Mouse (Mus musculus): Measurements from ENCODE around the gene Nit2. TPM values are rescaled to one million over a fixed set of nuclear protein-coding genes. Genes with fewer than 3 reads are reported as not detected.
"Not testable (repeated sequence)": the region's sequence is repeated elsewhere in the genome, so short reads cannot be mapped to it uniquely, and the experiment has no call there.

Gene Nit2
- polyA plus RNA-seq, 1 experiment from 2014 or later: 76.3 TPM

DNA sequence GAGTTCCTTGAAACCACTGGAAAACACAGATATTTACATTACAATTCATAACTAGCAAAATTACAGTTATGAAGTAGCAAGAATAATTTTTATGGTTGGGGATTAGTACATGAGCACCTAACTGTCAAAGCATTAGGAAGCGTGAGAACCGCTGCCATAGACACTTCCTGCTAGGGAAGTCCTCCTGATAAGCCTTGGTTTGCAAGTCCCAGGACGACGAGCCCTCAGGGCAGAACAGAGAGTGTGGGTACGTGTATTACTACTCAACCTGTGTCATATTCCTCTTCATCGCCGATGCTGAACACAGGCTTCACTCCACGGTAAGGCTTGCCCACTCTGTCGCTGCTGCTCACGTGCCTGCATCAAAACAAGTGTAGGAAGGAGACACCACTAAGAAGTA is 10.5 kb upstream of the Nit2 start:
- ATAC-seq (ENCODE audit: insufficient read depth, low FRiP score, low read depth): no peak
- 86% methylated on average over 10 of the region's 10 CpGs for whole genome bisulfite sequencing

DNA sequence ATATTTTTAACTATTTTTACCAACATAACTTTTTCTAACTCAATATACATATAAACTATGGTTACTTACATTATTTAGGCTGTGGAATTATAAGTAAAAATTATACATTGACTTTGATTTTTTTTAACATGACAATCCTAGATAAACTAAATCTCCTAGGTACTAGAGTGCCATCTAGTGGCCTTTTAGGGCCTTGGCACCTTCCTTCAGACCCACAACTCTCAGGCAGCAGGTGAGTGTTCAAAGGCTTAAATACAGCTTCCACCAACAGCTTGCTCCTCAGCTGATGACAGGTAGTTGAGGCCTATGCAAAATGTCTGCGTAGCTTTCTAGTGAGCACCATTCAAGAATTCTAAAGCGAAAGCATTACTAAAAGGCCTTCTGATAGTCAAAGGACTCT is 10.1 kb upstream of the Nit2 start:
- WGBS: 70% methylated on average over 2 of the region's 2 CpGs
- no peak overlapping the region for H3K4me2 ChIP-seq
- peaks cover 11% of the 10 kb centered on the region for H3K36me3 ChIP-seq
- no peak for ATAC-seq (ENCODE audit: insufficient read depth, low FRiP score, low read depth)
- H3K27ac ChIP-seq: no peak overlapping the region
- H3K27me3 ChIP-seq (replicated peaks): no peaks in the 10 kb centered on the region
- H3K4me3 ChIP-seq (replicated peaks): no peak overlapping the region
- no peak overlapping the region for H3K9ac ChIP-seq
- H3K4me1 ChIP-seq: no peaks in the 10 kb centered on the region
- H3K9me3 ChIP-seq: no peaks in the 10 kb centered on the region

More for the DNA sequence above, 10.5 kb upstream of the Nit2 start:
- no peak overlapping the region for H3K9ac ChIP-seq
- no peak overlapping the region for H3K27ac ChIP-seq
- no peaks in the 10 kb centered on the region for H3K4me1 ChIP-seq
- H3K9me3 ChIP-seq: no peaks in the 10 kb centered on the region
- H3K27me3 ChIP-seq (replicated peaks): no peaks in the 10 kb centered on the region
- no peak overlapping the region for H3K4me2 ChIP-seq
- no peak overlapping the region for H3K4me3 ChIP-seq (replicated peaks)
- peaks cover 12% of the 10 kb centered on the region for H3K36me3 ChIP-seq

DNA sequence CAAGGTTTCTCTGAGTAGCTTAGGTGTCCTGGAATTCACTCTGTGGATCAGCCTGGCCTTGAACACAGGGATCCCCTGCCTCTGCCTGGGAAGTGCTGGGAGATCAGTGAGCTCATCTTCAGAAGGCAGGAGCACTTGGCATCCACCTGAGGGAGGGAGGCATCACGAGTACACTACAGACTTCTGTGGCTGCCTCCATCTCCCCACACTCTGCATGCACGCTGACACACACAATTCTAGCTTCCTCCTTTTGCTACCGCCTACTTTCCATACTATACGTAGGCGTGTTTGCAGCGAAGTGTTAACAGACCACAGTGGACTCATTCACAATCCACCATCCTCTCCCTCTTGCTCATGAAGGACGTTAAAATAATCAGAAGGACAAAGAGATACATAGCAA is 9.1 kb upstream of the Nit2 start:
- H3K4me3 ChIP-seq (replicated peaks): no peak overlapping the region
- no peaks in the 10 kb centered on the region for H3K9me3 ChIP-seq
- H3K4me1 ChIP-seq: no peaks in the 10 kb centered on the region
- H3K36me3 ChIP-seq: peaks cover 11% of the 10 kb centered on the region
- H3K27me3 ChIP-seq (replicated peaks): no peaks in the 10 kb centered on the region
- H3K9ac ChIP-seq: no peak overlapping the region
- H3K27ac ChIP-seq: no peak overlapping the region
- 82% methylated on average over 7 of the region's 7 CpGs for WGBS
- no peak for ATAC-seq (ENCODE audit: insufficient read depth, low FRiP score, low read depth)
- H3K4me2 ChIP-seq: no peak overlapping the region

DNA sequence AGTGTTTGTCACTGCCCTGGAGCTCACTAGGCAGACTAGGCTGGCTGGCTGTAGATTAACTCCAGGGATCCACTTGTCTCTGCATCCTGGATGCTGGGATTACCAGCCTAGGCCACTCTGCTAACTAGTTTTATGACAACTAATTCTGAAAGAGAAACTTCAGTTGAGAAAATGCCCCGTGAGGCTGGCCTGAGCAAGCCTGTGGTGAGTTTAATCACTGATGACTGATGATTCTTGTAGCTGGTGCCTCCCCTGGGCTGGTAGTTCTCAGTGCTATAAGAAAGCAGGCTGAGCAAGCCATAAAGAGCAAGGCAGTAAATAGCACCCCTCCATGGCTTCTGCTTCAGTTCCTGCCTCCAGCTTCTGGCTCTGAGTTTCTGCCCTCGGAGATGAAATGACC is 8.6 kb upstream of the Nit2 start:
- no peaks in the 10 kb centered on the region for H3K9me3 ChIP-seq
- no peak overlapping the region for H3K4me2 ChIP-seq
- H3K4me3 ChIP-seq (replicated peaks): no peak overlapping the region
- no peaks in the 10 kb centered on the region for H3K27me3 ChIP-seq (replicated peaks)
- WGBS: 78% methylated on average over 2 of the region's 2 CpGs
- H3K27ac ChIP-seq: no peak overlapping the region
- H3K36me3 ChIP-seq: peaks cover 11% of the 10 kb centered on the region
- ATAC-seq (ENCODE audit: insufficient read depth, low FRiP score, low read depth): no peak
- H3K9ac ChIP-seq: no peak overlapping the region
- no peaks in the 10 kb centered on the region for H3K4me1 ChIP-seq

DNA sequence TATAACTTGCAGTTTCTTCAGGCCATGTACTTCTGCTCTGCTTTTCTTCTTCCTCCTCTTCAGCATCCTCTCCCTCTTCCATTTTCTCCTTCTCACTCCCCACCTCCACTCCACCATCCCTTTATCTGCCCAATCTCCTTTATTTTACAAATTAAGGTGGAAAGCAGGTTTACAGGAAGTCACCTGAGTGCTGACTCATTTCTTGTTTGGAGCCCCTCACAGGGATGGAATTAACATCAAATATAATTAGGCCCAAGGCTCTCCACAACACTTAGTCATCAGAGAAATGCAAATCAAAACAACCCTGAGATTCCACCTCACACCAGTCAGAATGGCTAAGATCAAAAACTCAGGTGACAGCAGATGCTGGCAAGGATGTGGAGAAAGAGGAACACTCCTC is 7.3 kb upstream of the Nit2 start:
- not testable (repeated sequence) for H3K9me3 ChIP-seq; H3K36me3 ChIP-seq; ATAC-seq (ENCODE audit: insufficient read depth, low FRiP score, low read depth); H3K4me2 ChIP-seq; H3K4me1 ChIP-seq; H3K9ac ChIP-seq; H3K27me3 ChIP-seq (replicated peaks); H3K4me3 ChIP-seq (replicated peaks); H3K27ac ChIP-seq

DNA sequence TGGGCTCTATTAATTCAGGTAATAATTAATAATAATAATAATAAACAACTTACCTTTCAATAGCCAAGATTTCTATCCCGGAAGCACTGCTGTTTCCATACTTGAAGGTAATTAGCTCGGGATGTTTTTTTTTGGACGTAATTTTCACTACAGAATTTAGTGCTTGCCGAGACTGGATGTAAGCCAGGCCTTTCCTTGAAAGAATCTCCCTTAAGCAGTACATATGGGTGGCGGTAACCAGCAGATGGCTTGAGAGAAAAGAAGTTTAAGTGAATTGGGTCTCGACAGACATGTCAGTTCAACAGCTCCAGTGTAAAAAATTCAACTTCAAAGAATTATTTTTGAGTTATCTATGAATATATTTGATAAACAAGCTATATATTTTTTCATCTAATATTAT is 4.4 kb upstream of the Nit2 start:
- 89% methylated on average over 6 of the region's 6 CpGs for WGBS
- no peaks in the 10 kb centered on the region for H3K9me3 ChIP-seq
- H3K36me3 ChIP-seq: peaks cover 6% of the 10 kb centered on the region
- no peak for ATAC-seq (ENCODE audit: insufficient read depth, low FRiP score, low read depth)
- no peaks in the 10 kb centered on the region for H3K27me3 ChIP-seq (replicated peaks)
- no peak overlapping the region for H3K4me2 ChIP-seq
- no peak overlapping the region for H3K9ac ChIP-seq
- no peak overlapping the region for H3K4me3 ChIP-seq (replicated peaks)
- H3K4me1 ChIP-seq: peaks cover 2% of the 10 kb centered on the region; the same call in 1 of the 2 replicates
- H3K27ac ChIP-seq: no peak overlapping the region

DNA sequence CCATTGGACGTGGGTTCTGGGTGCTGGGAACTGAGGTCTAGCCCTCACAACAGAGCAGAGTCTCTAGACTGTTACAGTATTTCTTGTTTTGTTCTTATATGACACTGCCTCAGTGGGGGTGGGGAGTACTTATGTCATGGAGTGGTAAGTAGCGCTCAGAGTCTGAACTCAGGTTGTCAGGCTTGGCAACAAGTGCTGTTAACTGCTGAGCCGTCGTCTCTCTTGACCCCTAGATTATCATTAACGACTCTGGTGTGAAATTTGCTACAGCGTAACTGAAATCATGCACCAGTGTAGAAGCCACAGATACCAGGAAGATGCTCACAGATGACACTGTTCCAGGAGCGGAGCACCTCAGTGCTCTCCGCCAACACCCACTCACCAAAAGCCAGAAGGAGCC is 4.0 kb upstream of the Nit2 start:
- H3K4me2 ChIP-seq: no peak overlapping the region
- peaks cover 6% of the 10 kb centered on the region for H3K36me3 ChIP-seq
- no peaks in the 10 kb centered on the region for H3K9me3 ChIP-seq
- peaks cover 2% of the 10 kb centered on the region; the same call in 1 of the 2 replicates for H3K4me1 ChIP-seq
- ATAC-seq (ENCODE audit: insufficient read depth, low FRiP score, low read depth): no peak
- 93% methylated on average over 8 of the region's 8 CpGs for WGBS
- no peak overlapping the region for H3K4me3 ChIP-seq (replicated peaks)
- H3K27ac ChIP-seq: no peak overlapping the region
- no peaks in the 10 kb centered on the region for H3K27me3 ChIP-seq (replicated peaks)
- H3K9ac ChIP-seq: no peak overlapping the region

DNA sequence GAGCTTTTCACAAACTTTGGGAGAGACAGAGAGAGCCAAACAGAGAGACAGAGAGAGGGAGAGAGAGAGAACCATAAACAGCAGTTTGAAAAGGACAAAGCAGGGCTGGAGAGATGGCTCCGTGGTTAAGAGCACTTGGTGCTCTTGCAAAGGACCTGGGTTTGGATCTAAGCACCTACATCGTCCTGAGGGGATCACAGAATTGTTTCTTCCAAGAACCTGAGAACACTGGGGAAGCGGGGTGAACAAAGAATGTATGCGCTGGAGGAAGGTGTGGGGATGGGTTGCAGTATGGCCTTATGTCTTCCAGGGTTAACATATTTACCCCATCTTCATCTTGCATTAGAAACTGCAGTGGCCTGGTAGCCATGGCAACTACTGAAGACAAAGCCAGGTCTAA is 1.1 kb upstream of the Nit2 start:
- Histone ChIP-seq H3K36me3 (peaks cover 3% of the 10 kb centered on the region; the same call in 1 of the 2 replicates), H3K27me3 (replicated peaks) (no peaks in the 10 kb centered on the region), H3K27ac (no peak overlapping the region), H3K4me1 (peaks cover 2% of the 10 kb centered on the region; the same call in 1 of the 2 replicates), H3K9ac (no peak overlapping the region), H3K4me3 (replicated peaks) (no peak overlapping the region), H3K9me3 (no peaks in the 10 kb centered on the region), H3K4me2 (no peak overlapping the region)
- no peak for ATAC-seq (ENCODE audit: insufficient read depth, low FRiP score, low read depth)
- WGBS: 68% methylated on average over 4 of the region's 4 CpGs

DNA sequence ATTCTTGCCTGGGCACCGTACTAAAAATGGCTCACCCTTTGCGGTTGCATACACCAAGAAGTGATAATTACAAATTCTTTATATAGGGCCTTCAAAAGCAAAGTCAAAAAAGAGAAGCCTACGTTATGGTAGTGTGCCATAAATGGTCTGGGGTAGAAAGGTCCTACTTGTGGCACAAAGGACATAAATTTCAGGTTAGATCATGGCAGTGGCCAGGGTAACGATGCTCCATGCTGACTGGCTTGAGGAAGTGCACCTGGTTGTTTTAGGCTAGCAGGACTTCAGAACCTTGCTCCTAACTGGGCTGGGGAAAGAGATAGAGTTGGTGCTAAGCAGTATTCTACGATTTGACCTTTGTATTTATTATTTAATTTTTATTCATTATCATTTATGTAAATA is 372 bp upstream of the Nit2 start:
- H3K27me3 ChIP-seq (replicated peaks): no peaks in the 10 kb centered on the region
- peak overlapping the region; percentile 95 for H3K4me3 ChIP-seq (replicated peaks)
- 17% methylated on average over 5 of the region's 5 CpGs for WGBS
- peak overlapping the region; percentile 95; the same call in 1 of the 2 replicates for H3K27ac ChIP-seq
- H3K9me3 ChIP-seq: no peaks in the 10 kb centered on the region
- peaks cover 2% of the 10 kb centered on the region; the same call in 1 of the 2 replicates for H3K4me1 ChIP-seq
- peak overlapping the region; percentile 71 for H3K4me2 ChIP-seq
- H3K36me3 ChIP-seq: peaks cover under 1% of the 10 kb centered on the region; the same call in 1 of the 2 replicates
- peak; percentile 36; the same call in 1 of the 2 replicates for ATAC-seq (ENCODE audit: insufficient read depth, low FRiP score, low read depth)
- H3K9ac ChIP-seq: no peak overlapping the region; the same call in 1 of the 2 replicates

DNA sequence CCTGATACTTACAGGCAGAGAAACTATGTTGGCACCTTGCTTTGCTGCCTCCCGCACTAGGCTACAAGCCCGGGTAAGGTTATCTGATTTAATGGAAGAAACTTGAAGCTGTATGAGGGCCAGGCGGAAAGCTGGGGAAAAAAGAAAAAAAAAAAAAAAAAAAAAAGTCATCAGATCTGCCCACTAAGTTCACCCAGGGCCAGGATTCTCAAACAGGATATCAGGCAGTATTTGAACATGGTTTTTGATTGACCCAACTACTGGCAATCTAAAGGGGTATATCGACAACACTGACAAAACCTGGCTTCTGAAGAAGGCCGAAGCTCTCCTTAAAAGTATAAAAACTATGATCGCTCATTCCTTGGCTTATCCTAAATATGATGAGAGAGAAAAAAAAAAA is 1.1 kb downstream of the Nit2 start:
- 75% methylated on average over 6 of the region's 6 CpGs for WGBS
- 0 out of 2 replicates have a peak, but pooled peaks cover 3% of the 10 kb centered on the region for H3K36me3 ChIP-seq
- H3K27me3 ChIP-seq (replicated peaks): no peaks in the 10 kb centered on the region
- H3K9ac ChIP-seq: no peak overlapping the region; the same call in 1 of the 2 replicates
- H3K27ac ChIP-seq: peak overlapping the region; percentile 95; the same call in 1 of the 2 replicates
- no peaks in the 10 kb centered on the region for H3K9me3 ChIP-seq
- peak overlapping the region; percentile 71 for H3K4me2 ChIP-seq
- no peak for ATAC-seq (ENCODE audit: insufficient read depth, low FRiP score, low read depth)
- H3K4me3 ChIP-seq (replicated peaks): peak overlapping the region; percentile 95
- peaks cover 2% of the 10 kb centered on the region; the same call in 1 of the 2 replicates for H3K4me1 ChIP-seq

DNA sequence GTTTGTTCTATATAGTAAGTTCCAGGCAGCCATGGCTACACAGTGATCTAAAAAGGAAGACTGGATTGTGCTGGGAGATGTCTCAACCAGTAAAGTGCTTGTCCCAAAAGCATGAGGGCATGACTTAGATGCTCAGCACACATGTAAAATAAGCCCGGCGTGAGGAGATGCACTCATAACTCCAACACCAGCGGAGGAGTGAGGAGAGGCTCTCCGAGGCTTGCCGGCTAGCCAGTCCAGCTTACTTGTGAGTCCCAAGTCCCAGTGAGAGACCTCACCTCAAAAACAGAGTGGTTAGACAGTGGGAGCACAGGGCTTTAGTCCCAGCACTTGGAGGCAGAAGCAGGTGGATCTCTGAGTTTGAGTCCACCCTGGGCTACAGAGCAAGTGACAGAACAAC is 2.0 kb downstream of the Nit2 start:
- H3K27ac ChIP-seq: no peak overlapping the region
- WGBS: 95% methylated on average over 5 of the region's 5 CpGs
- no peak overlapping the region for H3K4me2 ChIP-seq
- H3K4me3 ChIP-seq (replicated peaks): no peak overlapping the region
- peaks cover 2% of the 10 kb centered on the region; the same call in 1 of the 2 replicates for H3K4me1 ChIP-seq
- no peak overlapping the region for H3K9ac ChIP-seq
- 0 out of 2 replicates have a peak, but pooled peaks cover 5% of the 10 kb centered on the region for H3K36me3 ChIP-seq
- no peaks in the 10 kb centered on the region for H3K9me3 ChIP-seq
- H3K27me3 ChIP-seq (replicated peaks): no peaks in the 10 kb centered on the region
- no peak for ATAC-seq (ENCODE audit: insufficient read depth, low FRiP score, low read depth)

DNA sequence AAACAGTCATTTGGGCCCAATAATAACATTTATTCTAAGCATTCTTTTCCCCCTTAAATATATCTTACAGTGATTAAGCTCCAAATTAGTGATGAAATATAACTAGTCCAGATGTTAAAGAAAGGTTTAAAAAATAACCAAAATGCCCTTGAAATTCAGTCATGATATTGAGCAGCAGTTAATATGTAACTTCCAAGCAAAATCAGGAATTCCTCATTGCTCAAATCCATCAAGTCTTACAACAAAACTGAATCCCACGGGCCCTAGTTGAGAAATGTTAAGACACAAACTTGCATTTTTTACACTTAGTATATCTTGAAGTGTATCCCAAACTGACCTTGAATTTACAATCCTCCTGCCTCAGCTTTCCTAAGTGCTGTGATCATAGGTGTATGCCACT is 3.4 kb downstream of the Nit2 start:
- H3K4me1 ChIP-seq: peaks cover 2% of the 10 kb centered on the region; the same call in 1 of the 2 replicates
- no peaks in the 10 kb centered on the region for H3K27me3 ChIP-seq (replicated peaks)
- no peak overlapping the region for H3K27ac ChIP-seq
- peaks cover 8% of the 10 kb centered on the region; the same call in 1 of the 2 replicates for H3K36me3 ChIP-seq
- no peak for ATAC-seq (ENCODE audit: insufficient read depth, low FRiP score, low read depth)
- H3K9me3 ChIP-seq: no peaks in the 10 kb centered on the region
- H3K9ac ChIP-seq: no peak overlapping the region
- 75% methylated on average over 1 of the region's 1 CpGs for WGBS
- H3K4me3 ChIP-seq (replicated peaks): no peak overlapping the region
- no peak overlapping the region for H3K4me2 ChIP-seq

DNA sequence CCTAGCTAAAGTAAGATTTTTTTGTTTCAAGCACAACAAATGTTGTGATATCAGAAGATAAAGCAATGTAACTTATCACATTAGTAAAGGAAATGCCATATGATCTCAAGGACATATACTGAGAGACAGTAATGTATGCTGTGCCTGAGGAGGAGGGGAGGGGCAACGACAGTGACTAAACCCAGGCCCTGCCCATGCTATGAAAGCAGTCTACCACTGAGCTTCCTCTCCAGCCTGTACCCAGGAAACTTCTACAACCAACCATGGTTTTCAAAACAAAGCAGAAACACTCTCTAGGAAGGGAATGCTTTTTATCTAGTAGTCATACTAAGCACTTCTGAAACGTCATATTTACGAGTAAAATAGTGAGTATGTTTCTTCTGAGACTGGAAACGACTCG is 4.3 kb downstream of the Nit2 start:
- Histone ChIP-seq H3K9me3 (no peaks in the 10 kb centered on the region), H3K36me3 (peaks cover 15% of the 10 kb centered on the region; the same call in 1 of the 2 replicates), H3K4me2 (no peak overlapping the region), H3K4me1 (peaks cover 2% of the 10 kb centered on the region; the same call in 1 of the 2 replicates), H3K27ac (no peak overlapping the region), H3K27me3 (replicated peaks) (no peaks in the 10 kb centered on the region), H3K4me3 (replicated peaks) (no peak overlapping the region), H3K9ac (no peak overlapping the region)
- no peak for ATAC-seq (ENCODE audit: insufficient read depth, low FRiP score, low read depth)
- WGBS: 90% methylated on average over 5 of the region's 5 CpGs
